Mouse (Mus musculus) C2C12 (cell line): ENCODE measurements around the gene Tubg1. TPM values are rescaled to one million over a fixed set of nuclear protein-coding genes. Genes with fewer than 3 reads are reported as not detected.
A peak's percentile ranks its signal among the peaks of the same experiment; 100 is the strongest.

Source experiments
- H3K27me3 ChIP-seq: one replicate; pipeline ENCODE4 v1.6.1; 2011; ENCODE audit not compliant: control insufficient read depth, insufficient read depth, insufficient read length
- H3K36me3 ChIP-seq: one replicate; pipeline ENCODE4 v1.6.1; 2011; ENCODE audit not compliant: control insufficient read depth, insufficient read depth
- H3K4me3 ChIP-seq: one replicate; pipeline ENCODE4 v1.5.1; 2011; ENCODE audit warnings: mild to moderate bottlenecking, control low read depth; ENCODE audit not compliant: poor library complexity, insufficient read depth, severe bottlenecking
- H3K79me2 ChIP-seq: one replicate; pipeline ENCODE4 v1.6.1; 2011; ENCODE audit not compliant: control insufficient read depth, insufficient read depth
- H3K79me3 ChIP-seq: one replicate; pipeline ENCODE4 v1.6.1; 2011; ENCODE audit warnings: low read depth, control low read depth
- H3ac ChIP-seq: one replicate; pipeline ENCODE3; 2011; ENCODE audit warnings: low read depth; ENCODE audit not compliant: control insufficient read depth, insufficient read length
- CEBPB ChIP-seq: IDR thresholded peaks from one replicate; pipeline ENCODE4 v1.6.1; 2011; ENCODE audit warnings: low read depth, mild to moderate bottlenecking, control low read depth, moderate library complexity
- CTCF ChIP-seq: IDR thresholded peaks from one replicate; pipeline ENCODE4 v1.5.1; 2011; ENCODE audit not compliant: control insufficient read depth, insufficient read depth, insufficient read length
- FOSL1 ChIP-seq: IDR thresholded peaks from one replicate; pipeline ENCODE4 v1.8.0; 2011; ENCODE audit warnings: mild to moderate bottlenecking, low read length; ENCODE audit not compliant: poor library complexity, insufficient read depth, severe bottlenecking
- MAX ChIP-seq: IDR thresholded peaks from one replicate; pipeline ENCODE4 v1.6.1; 2011; ENCODE audit warnings: mild to moderate bottlenecking, control low read depth
- MYOD1 ChIP-seq: IDR thresholded peaks from one replicate; pipeline ENCODE4 v1.6.1; 2011; ENCODE audit warnings: low read depth; ENCODE audit not compliant: control insufficient read depth, insufficient read length
- MYOG ChIP-seq: IDR thresholded peaks from one replicate; pipeline ENCODE4 v1.6.1; 2011; ENCODE audit not compliant: control insufficient read depth, insufficient read length; ENCODE audit errors: extremely low read depth
- USF1 ChIP-seq: IDR thresholded peaks from one replicate; pipeline ENCODE4 v1.6.1; 2011; ENCODE audit warnings: low read depth, mild to moderate bottlenecking, control low read depth, moderate library complexity
- polyA plus RNA-seq: library from polyadenylated mRNA; unstranded; fragments of >200 nt; fragmentation: generic; extraction: Trizol; gene quantifications from one replicate; pipeline ENCODE4 v1.2.1, GENCODE M21; 2012; ENCODE audit warnings: missing spikeins

The Tubg1 gene
- polyA plus RNA-seq, 1 experiment: 115 TPM

DNA sequence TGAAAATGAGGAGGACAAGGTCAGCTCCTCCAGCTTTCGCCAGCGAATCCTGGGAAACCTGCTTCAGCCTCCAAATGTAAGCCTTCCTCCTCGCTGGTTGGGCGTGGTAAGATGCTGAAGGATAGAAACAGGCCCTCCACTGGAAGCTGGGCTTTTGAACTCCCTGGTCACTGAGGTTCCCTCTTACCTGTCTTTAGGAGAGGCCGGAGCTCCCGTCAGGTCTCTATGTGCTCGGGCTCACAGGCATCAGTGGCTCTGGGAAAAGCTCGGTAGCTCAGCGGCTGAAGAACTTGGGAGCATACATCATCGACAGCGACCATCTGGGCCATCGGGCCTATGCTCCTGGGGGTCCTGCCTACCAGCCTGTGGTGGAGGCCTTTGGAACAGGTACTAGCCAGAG lies 34.9 kb upstream of the Tubg1 start:
- no peak overlapping the region for H3K4me3 ChIP-seq
- H3ac ChIP-seq: no peak overlapping the region
- TF ChIP-seq CEBPB (no peak), USF1 (no peak), MYOG (no peak), MAX (no peak), MYOD1 (no peak), FOSL1 (no peak), CTCF (no peak)
- H3K27me3 ChIP-seq: no peaks in the 10 kb centered on the region
- peaks cover 31% of the 10 kb centered on the region for H3K79me2 ChIP-seq
- peaks cover 8% of the 10 kb centered on the region for H3K79me3 ChIP-seq
- H3K36me3 ChIP-seq: peaks cover 19% of the 10 kb centered on the region

DNA sequence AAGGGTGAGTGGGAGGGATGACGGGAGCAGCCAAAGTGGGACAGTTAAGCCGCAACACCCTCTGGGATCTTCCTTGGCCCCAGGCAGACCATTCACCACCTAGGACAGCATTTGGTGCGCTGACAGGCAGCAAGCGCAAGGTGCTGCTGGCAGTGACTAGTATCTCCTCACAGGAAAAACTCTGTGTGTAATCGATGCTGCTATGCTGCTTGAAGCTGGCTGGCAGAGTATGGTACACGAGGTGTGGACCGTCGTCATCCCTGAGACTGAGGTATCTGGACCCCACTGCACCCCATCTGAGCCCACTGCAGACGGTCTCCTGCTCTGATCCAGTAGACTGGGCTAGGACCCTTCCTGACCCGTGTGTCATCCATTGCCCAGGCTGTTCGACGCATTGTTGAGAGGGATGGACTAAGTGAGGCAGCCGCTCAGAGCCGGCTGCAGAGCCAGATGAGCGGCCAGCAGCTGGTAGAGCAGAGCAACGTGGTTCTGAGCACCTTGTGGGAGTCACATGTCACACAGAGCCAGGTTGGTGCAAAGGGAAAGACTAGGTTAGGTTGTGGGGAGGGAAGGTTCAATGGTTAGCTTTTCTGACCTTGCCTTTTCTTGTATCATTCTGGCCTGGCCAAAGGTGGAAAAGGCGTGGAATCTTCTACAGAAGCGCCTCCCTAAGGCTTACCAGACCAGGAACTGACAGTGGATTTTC lies 34.0 kb upstream of the Tubg1 start:
- Histone ChIP-seq H3ac (no peak overlapping the region), H3K27me3 (no peaks in the 10 kb centered on the region), H3K79me2 (peaks cover 31% of the 10 kb centered on the region), H3K79me3 (peaks cover 8% of the 10 kb centered on the region), H3K4me3 (no peak overlapping the region), H3K36me3 (peaks cover 28% of the 10 kb centered on the region)
- no peak for TF ChIP-seq FOSL1
- no peak for TF ChIP-seq USF1
- TF ChIP-seq MYOD1: no peak
- TF ChIP-seq CEBPB: no peak
- no peak for TF ChIP-seq CTCF
- TF ChIP-seq MAX: no peak
- no peak for TF ChIP-seq MYOG

DNA sequence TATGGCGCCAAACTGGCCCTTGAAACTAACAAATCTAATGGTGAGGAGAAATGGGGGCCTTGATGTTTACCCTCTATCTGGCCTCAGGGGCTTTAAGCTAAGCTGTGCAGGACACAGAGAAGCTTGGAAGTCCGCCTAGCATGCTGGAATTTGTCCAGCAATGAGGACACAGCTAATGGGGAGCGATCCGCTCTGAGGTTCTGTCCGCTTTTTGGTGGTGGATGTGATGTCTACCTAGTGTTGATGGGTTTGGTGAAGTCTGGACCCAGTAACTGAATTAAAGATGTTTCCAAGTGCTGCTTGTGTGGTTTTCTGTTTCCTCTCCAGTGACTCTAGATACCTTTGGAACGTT lies 33.4 kb upstream of the Tubg1 start:
- no peak overlapping the region for H3K4me3 ChIP-seq
- H3ac ChIP-seq: no peak overlapping the region
- peaks cover 31% of the 10 kb centered on the region for H3K79me2 ChIP-seq
- peaks cover 8% of the 10 kb centered on the region for H3K79me3 ChIP-seq
- H3K36me3 ChIP-seq: peaks cover 34% of the 10 kb centered on the region
- H3K27me3 ChIP-seq: no peaks in the 10 kb centered on the region
- TF ChIP-seq CEBPB (no peak), CTCF (no peak), FOSL1 (no peak), USF1 (no peak), MYOD1 (no peak), MYOG (no peak), MAX (no peak)

DNA sequence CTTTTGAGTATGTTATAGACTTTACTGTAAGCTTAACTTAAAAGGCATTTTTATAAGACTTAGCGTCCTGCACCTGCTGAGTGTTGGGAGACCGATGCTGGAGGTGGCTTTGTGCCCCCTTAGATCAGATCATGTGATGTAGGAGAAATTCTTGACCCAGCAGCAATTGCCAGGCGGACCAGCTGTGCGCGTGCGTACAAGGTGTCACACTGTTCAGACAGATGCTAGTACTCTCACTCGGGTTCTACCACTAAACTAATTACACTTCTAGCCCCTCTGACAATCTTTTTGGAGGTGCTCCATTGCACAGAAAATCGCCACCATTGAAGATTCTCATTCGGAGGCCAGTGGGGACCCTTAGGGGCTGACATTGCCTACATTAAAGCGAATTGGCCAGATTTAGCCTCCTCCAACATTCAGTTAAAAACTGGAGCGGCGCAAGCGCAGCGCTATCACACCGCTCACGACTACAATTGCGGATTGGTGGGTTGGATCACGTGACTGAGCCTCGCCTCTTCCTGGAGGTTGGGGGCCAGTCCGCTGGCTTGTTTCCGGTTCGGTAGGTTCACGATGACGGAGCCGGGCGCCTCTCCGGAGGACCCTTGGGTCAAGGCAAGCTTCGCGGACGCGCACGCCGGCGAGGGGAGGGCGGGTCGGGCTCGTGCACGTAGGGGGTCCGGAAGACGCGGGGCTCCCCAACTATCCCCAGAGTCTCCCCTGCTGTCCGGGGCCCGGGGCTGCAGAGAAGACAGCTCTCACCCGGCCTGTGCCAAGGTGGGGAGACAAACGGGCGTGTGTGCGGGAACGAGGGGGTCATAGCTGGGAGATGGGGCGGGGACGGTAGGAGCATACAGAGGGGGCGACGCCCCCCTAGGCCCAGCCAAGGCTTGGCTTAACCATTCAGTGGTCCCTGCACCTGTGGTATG lies 32.7 kb upstream of the Tubg1 start, which contains the start of gene Mlx:
TSS of gene Mlx (plus strand) at position 522 of the 926 bp plus-strand sequence.
- H3K36me3 ChIP-seq: peaks cover 41% of the 10 kb centered on the region
- H3K79me2 ChIP-seq: peaks cover 31% of the 10 kb centered on the region
- H3ac ChIP-seq: peak within 1 kb of the TSS; percentile 87
- peak within 1 kb of the TSS; percentile 80 for H3K4me3 ChIP-seq
- H3K27me3 ChIP-seq: no peaks in the 10 kb centered on the region
- no peak for TF ChIP-seq CTCF
- TF ChIP-seq MYOG: no peak
- peak; percentile 98 for TF ChIP-seq USF1
- H3K79me3 ChIP-seq: peaks cover 8% of the 10 kb centered on the region

DNA sequence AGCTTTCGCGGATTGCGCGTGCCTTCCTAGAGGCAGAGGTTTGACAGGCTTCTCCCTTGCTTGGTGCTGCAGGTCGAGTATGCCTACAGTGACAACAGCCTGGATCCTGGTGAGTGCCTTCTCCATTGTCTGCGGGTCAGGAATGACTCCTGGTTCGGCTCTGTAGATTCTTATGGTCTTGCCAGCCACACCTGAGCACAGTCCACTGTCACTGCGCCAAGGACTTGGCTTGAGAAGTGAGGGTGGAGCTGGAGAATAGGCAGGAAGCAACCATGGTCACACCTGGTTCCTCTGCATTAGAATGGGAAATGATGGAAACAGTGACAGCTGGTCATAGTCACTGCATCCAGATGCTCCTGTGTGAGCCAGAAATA lies 32.1 kb upstream of the Tubg1 start:
- Histone ChIP-seq H3K79me2 (peaks cover 30% of the 10 kb centered on the region), H3K4me3 (peak overlapping the region; percentile 80), H3K36me3 (peaks cover 47% of the 10 kb centered on the region), H3K27me3 (no peaks in the 10 kb centered on the region), H3K79me3 (peaks cover 8% of the 10 kb centered on the region), H3ac (peak overlapping the region; percentile 87)
- TF ChIP-seq CEBPB (no peak), USF1 (no peak), FOSL1 (no peak), MYOD1 (no peak), CTCF (no peak), MAX (no peak), MYOG (no peak)
